Mouse (Mus musculus): ENCODE results near the gene Rit1. TPM values are rescaled to one million over a fixed set of nuclear protein-coding genes. Genes with fewer than 3 reads are reported as not detected.
"Not testable (repeated sequence)": the region's sequence is repeated elsewhere in the genome, so short reads cannot be mapped to it uniquely, and the experiment has no call there.

Rit1 gene
- total and polyA plus RNA-seq, 2 experiments from 2014 or later = 61.2 to 62.3 TPM

DNA sequence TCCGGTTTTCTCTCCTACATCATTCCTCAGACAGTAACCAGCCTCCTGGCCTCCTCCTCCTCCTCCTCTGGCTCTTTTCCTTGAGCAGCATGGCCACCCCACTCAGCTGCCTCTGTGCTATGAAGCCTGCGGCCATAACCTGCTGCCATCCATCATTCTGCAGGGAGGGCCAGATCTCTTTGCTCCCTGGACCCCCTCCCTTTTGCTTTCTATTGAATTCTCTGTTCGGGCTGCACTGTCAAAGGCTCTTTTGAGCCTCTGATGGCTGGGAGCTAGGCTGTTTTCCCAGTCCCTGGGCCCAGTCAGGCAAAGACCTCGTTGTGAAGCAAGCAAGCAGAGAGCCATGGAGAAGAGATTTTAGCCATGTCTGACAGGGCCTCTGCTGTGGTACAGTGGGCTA is 39.6 kb downstream of the Rit1 start:
- H3K4me2 ChIP-seq (ENCODE audit: low read depth) = no peak overlapping the region
- no peaks in the 10 kb centered on the region for H3K9me3 ChIP-seq (ENCODE audit: low read length)
- H3K27me3 ChIP-seq (ENCODE audit: insufficient read depth, low read length) = no peaks in the 10 kb centered on the region
- H3K36me3 ChIP-seq (ENCODE audit: insufficient read depth) = peaks cover 71% of the 10 kb centered on the region
- DNase-seq (peak; percentile 26), ATAC-seq (peak; percentile 44)
- H3K4me1 ChIP-seq (ENCODE audit: insufficient read depth) = peaks cover 13% of the 10 kb centered on the region
- H3K27ac ChIP-seq (ENCODE audit: low read depth, low read length) = peak overlapping the region; percentile 48
- peak overlapping the region; percentile 10; the same call in 1 of the 2 replicates for H3K9ac ChIP-seq
- TF ChIP-seq CTCF (IDR thresholded peaks at IDR 0.05; ENCODE audit: low read depth) = no peak
- WGBS = 10% methylated on average over 4 of the region's 4 CpGs
- no peak overlapping the region for H3K4me3 ChIP-seq (ENCODE audit: low read depth, low read length)

DNA sequence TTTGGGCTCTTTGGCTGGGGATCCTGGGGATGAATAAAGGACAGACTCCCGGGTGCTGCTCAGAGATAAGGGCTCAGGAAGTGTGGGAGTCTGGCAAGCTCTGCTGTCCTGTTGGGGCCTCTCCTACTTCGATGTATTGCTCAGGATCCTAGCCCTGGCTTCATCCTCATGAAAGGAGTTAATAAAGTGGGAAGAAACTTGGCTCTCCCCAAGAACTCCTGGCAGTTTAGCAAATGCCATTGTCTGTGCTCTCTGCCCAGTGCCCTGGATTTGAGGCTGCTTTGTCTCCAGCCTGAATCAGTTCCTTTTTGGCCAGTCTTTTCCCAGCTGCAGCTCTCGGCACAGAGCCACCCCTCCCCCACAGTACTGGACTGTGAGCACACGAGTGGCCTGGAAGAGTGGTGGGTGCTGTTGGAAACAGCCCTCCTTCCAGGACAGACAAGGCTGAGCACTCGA is 41.4 kb downstream of the Rit1 start:
- Histone ChIP-seq H3K36me3 (ENCODE audit: insufficient read depth) (peaks cover 69% of the 10 kb centered on the region), H3K27ac (ENCODE audit: low read depth, low read length) (peak overlapping the region; percentile 81), H3K4me1 (ENCODE audit: insufficient read depth) (peaks cover 13% of the 10 kb centered on the region), H3K9ac (0 out of 2 replicates have a peak overlapping the region, but pooled peaks have one; percentile 1), H3K4me2 (ENCODE audit: low read depth) (no peak overlapping the region), H3K4me3 (ENCODE audit: low read depth, low read length) (no peak overlapping the region), H3K27me3 (ENCODE audit: insufficient read depth, low read length) (no peaks in the 10 kb centered on the region), H3K9me3 (ENCODE audit: low read length) (no peaks in the 10 kb centered on the region)
- ATAC-seq (peak; percentile 90), DNase-seq (peak; percentile 86)
- under 1% methylated on average over 5 of the region's 5 CpGs for WGBS
- no peak for TF ChIP-seq CTCF (IDR thresholded peaks at IDR 0.05; ENCODE audit: low read depth)

DNA sequence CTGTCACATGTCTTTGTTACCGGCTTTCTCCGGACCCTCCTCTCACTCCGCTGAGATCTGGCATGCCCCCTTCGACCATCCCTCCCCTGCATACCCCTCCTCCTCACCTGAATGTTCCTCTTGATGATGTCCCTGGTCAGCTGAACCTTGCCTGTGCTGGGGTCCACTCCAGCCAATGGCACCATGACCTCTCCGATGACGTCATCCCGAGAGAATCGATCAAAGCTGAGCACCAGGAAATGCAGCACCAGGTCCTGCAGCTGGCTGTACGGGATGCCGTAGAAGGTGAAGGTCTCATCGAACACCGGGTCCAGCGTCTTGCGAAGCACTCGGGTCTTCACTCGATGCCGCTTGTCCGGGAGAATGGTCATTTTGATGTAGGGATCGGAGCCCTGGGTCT is 45.0 kb downstream of the Rit1 start:
- DNase-seq (no peak), ATAC-seq (no peak)
- H3K4me3 ChIP-seq (ENCODE audit: low read depth, low read length) = no peak overlapping the region
- no peak for TF ChIP-seq CTCF (IDR thresholded peaks at IDR 0.05; ENCODE audit: low read depth)
- no peaks in the 10 kb centered on the region for H3K9me3 ChIP-seq (ENCODE audit: low read length)
- H3K27ac ChIP-seq (ENCODE audit: low read depth, low read length) = no peak overlapping the region
- 95% methylated on average over 19 of the region's 19 CpGs for WGBS
- no peak overlapping the region for H3K9ac ChIP-seq
- no peaks in the 10 kb centered on the region for H3K27me3 ChIP-seq (ENCODE audit: insufficient read depth, low read length)
- no peak overlapping the region for H3K4me2 ChIP-seq (ENCODE audit: low read depth)
- H3K36me3 ChIP-seq (ENCODE audit: insufficient read depth) = peaks cover 59% of the 10 kb centered on the region
- H3K4me1 ChIP-seq (ENCODE audit: insufficient read depth) = peaks cover 4% of the 10 kb centered on the region; the same call in 1 of the 2 replicates

DNA sequence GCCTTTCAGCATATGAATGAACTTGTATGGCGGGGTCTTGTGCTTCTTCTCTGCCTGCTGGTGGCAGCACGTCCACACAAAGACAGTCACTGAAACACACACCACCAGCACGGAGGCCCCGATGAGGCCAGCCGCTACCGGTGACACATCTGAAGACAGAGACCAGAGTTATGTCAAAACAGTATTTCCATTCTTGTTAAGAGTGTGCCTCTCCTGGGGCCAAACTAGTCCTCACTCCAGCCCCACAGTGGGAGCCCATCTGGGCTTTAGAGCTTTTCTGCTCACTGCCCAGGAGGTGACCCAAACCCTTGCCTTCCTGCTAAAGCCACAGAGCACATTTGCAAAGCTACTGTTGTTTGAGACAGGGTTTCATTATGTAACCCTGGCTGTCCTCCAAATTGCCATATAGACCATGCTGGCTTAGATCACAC is 45.8 kb downstream of the Rit1 start:
- Histone ChIP-seq H3K27ac (ENCODE audit: low read depth, low read length) (no peak overlapping the region), H3K27me3 (ENCODE audit: insufficient read depth, low read length) (no peaks in the 10 kb centered on the region), H3K4me2 (ENCODE audit: low read depth) (no peak overlapping the region), H3K9ac (no peak overlapping the region), H3K4me3 (ENCODE audit: low read depth, low read length) (no peak overlapping the region), H3K4me1 (ENCODE audit: insufficient read depth) (no peaks in the 10 kb centered on the region), H3K9me3 (ENCODE audit: low read length) (no peaks in the 10 kb centered on the region), H3K36me3 (ENCODE audit: insufficient read depth) (peaks cover 54% of the 10 kb centered on the region)
- WGBS = 9% methylated on average over 6 of the region's 6 CpGs
- DNase-seq = peak; percentile 33
- ATAC-seq = no peak
- peak; percentile 39 for TF ChIP-seq CTCF (IDR thresholded peaks at IDR 0.05; ENCODE audit: low read depth)

DNA sequence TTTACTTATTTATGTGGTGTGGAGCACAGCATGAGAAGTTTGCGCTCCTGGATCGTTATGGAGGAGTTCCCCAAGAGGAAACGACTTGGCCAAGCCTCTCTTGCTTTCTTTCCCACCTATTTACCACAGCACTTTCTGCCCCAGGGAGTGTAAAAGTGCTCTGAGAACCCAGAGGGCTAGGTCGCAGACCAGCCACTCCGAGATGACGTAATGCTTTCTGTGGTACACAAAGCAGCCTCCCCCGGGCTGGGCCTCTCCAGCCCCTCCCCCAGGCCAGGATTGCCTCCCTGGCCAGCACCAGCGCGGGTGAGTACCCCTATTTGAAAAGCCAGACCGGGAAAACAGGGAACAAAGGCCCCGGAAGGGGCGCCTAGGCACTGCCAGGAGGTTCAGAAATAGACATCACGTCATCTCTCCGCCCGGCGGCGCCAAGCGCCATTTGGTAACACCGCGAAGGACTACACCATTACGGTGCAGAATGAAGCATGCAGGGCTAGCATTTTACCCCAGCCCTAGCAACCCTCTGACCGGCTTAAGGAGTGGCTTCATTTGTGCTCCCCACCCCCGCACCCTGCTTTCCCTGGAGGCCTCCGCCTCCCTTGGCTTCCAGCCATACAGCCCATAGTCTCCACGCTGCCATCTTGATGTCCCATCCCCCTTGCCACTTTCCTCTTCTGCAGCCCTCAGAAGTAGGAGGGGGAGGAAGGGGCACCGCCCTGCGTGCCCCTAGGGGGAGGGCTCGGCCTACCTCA is 54.7 kb downstream of the Rit1 start:
- H3K27ac ChIP-seq (ENCODE audit: low read depth, low read length) = peak overlapping the region; percentile 84

DNA sequence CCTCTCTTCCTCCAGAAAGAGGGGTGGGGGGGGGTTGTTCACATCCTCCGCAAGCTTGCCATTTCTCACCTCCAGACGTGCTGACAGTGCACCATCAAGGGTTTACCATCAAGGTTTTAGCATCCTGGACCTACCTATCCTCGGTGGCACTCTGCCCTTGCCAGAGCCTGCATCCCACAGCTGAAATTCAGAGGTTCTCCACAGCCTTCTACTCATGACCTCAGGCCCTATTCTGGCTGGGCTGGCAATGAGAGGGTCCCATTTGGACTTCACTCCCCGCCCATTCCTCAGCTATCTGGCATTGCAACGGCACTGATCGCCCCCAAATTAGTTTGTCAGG is 55.3 kb downstream of the Rit1 start:
- ATAC-seq; DNase-seq; H3K36me3 ChIP-seq (ENCODE audit: insufficient read depth); H3K9me3 ChIP-seq (ENCODE audit: low read length); H3K27me3 ChIP-seq (ENCODE audit: insufficient read depth, low read length); H3K4me1 ChIP-seq (ENCODE audit: insufficient read depth): not testable (repeated sequence)
- peak overlapping the region; percentile 41 for H3K4me3 ChIP-seq (ENCODE audit: low read depth, low read length)
- H3K4me2 ChIP-seq (ENCODE audit: low read depth) = peak overlapping the region; percentile 48
- WGBS = 3% methylated on average over 3 of the region's 6 CpGs
- H3K27ac ChIP-seq (ENCODE audit: low read depth, low read length) = peak overlapping the region; percentile 84
- H3K9ac ChIP-seq = peak overlapping the region; percentile 66

More for the DNA sequence above, 54.7 kb downstream of the Rit1 start:
- ATAC-seq = peak; percentile 76
- H3K9me3 ChIP-seq (ENCODE audit: low read length); H3K36me3 ChIP-seq (ENCODE audit: insufficient read depth); H3K4me1 ChIP-seq (ENCODE audit: insufficient read depth); H3K27me3 ChIP-seq (ENCODE audit: insufficient read depth, low read length): not testable (repeated sequence)
- peak overlapping the region; percentile 66 for H3K9ac ChIP-seq
- peak overlapping the region; percentile 48 for H3K4me2 ChIP-seq (ENCODE audit: low read depth)
- H3K4me3 ChIP-seq (ENCODE audit: low read depth, low read length) = peak overlapping the region; percentile 41
- 1% methylated on average over 18 of the region's 28 CpGs for WGBS
- peak; percentile 86 for DNase-seq

DNA sequence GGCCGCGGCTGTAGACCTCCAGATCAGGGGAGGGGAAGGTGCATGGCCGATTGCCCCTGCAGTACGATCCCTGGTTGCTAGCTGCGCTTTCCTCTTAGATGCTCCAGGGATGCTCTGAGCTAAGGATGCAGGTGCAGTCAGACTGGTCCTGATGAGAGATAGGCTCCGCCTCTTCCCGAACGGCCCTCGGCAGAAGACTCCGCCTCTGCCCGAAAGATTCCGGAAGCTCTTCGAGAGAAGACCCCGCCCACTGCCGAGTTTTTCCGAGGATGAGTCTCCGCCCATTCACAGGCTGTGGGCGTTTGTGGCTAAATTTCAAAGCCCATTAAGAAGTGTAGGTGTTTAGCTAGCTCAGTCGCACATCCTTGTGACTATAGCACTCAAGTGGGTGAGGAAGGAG is 55.8 kb downstream of the Rit1 start:
- 0% methylated on average over 19 of the region's 19 CpGs for WGBS
- peak overlapping the region; percentile 41 for H3K4me3 ChIP-seq (ENCODE audit: low read depth, low read length)
- not testable (repeated sequence) for H3K27ac ChIP-seq (ENCODE audit: low read depth, low read length); H3K4me1 ChIP-seq (ENCODE audit: insufficient read depth); H3K9me3 ChIP-seq (ENCODE audit: low read length); H3K36me3 ChIP-seq (ENCODE audit: insufficient read depth); H3K27me3 ChIP-seq (ENCODE audit: insufficient read depth, low read length)
- H3K9ac ChIP-seq = peak overlapping the region; percentile 66
- DNase-seq = peak; percentile 89
- H3K4me2 ChIP-seq (ENCODE audit: low read depth) = peak overlapping the region; percentile 48
- ATAC-seq = peak; percentile 87

DNA sequence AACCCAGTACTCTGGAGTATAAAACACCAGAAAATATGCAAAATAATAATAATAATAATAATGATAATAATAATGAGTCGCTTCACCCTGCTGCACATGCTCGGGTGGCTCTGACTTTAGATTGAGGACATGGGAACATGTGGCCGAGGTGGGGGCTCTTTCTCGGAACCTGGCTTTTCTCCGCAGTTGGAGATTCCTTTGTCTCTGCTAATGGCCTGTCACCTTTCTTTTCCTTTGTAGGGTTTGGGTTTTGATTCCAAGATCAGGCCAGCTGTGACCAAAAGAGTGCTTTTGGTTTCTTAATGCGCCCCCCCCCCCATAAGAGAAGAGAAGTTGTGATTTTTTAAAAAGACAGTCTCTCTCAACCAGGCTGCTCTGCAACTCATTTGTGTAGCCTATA is 56.5 kb downstream of the Rit1 start:
- H3K4me2 ChIP-seq (ENCODE audit: low read depth); H3K27ac ChIP-seq (ENCODE audit: low read depth, low read length); DNase-seq; H3K4me1 ChIP-seq (ENCODE audit: insufficient read depth); H3K27me3 ChIP-seq (ENCODE audit: insufficient read depth, low read length); H3K4me3 ChIP-seq (ENCODE audit: low read depth, low read length); H3K9me3 ChIP-seq (ENCODE audit: low read length); H3K9ac ChIP-seq; H3K36me3 ChIP-seq (ENCODE audit: insufficient read depth); ATAC-seq: not testable (repeated sequence)
- WGBS = 80% methylated on average over 6 of the region's 6 CpGs

DNA sequence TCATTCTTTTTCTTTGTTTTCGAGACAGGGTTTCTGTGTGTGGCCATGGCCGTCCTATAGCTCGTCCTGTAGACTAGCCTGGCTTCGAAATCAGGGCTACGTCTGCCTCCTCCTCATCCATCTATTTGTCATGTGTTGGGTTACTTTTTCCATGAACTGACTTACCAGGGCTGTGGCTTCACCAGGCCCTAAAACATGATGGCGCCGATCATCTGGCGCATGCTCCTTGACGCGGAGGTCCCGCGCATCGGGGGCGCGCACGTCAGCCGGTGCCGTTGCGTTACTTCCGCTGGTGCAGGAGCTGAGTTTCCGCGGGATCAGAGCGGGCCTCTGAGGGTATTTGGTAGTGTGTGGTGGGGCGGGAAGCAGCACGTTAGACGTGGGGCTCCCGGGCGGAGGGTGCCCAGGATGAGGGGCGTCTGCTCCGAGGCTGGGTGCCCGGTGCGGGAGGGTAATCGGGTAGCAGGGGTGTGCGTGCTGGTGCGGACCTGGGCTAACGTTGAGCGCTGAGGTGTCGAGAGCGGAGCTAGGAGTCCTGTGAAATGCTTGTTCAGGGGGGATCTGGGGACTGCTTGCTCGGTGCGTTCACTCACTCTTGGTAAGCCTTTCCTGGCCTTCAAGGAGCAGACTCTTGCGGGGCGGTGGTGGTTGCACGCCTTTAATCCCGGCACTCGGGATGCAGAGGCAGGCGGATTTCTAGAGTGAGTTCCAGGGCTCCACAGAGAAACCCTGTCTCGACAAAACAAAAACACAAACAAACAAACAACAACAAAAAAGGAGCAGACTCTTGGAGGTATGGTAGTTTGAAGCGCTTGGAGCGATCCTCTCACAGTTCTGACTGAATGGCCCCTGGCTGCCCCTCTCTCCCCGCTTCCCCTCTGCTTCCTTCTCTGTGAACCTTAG is 58.6 kb downstream of the Rit1 start, which contains the start of gene Syt11:
Gene Syt11 (minus strand): TSS at position 226 of the 903 bp plus-strand sequence.
- not testable (repeated sequence) for H3K9me3 ChIP-seq (ENCODE audit: low read length); H3K27me3 ChIP-seq (ENCODE audit: insufficient read depth, low read length); H3K9ac ChIP-seq; H3K4me1 ChIP-seq (ENCODE audit: insufficient read depth); H3K36me3 ChIP-seq (ENCODE audit: insufficient read depth)
- H3K4me2 ChIP-seq (ENCODE audit: low read depth) = peak within 1 kb of the TSS; percentile 37
- DNase-seq = peak; percentile 60
- peak within 1 kb of the TSS; percentile 31 for H3K4me3 ChIP-seq (ENCODE audit: low read depth, low read length)
- peak within 1 kb of the TSS; percentile 79 for H3K27ac ChIP-seq (ENCODE audit: low read depth, low read length)
- peak; percentile 65 for ATAC-seq
- WGBS = 4% methylated on average over 31 of the region's 51 CpGs
